Mouse (Mus musculus) myocyte (in vitro differentiated cells): ENCODE results near the gene Apom. TPM values are rescaled to one million over a fixed set of nuclear protein-coding genes. Genes with fewer than 3 reads are reported as not detected.

Experiments
- H3K27me3 ChIP-seq: one replicate; pipeline ENCODE4 v1.6.1; 2011; ENCODE audit not compliant: control insufficient read depth, insufficient read depth, insufficient read length
- H3K36me3 ChIP-seq: one replicate; pipeline ENCODE4 v1.6.1; 2011; ENCODE audit not compliant: control insufficient read depth, insufficient read depth
- H3K4me2 ChIP-seq: one replicate; pipeline ENCODE4 v1.6.1; 2011; ENCODE audit warnings: low read depth, control low read depth
- H3K4me3 ChIP-seq: one replicate; pipeline ENCODE4 v1.5.1; 2011; ENCODE audit warnings: mild to moderate bottlenecking, control low read depth, moderate library complexity
- H3K79me2 ChIP-seq: one replicate; pipeline ENCODE4 v1.6.1; 2011; ENCODE audit not compliant: control insufficient read depth, insufficient read depth
- H3ac ChIP-seq: one replicate; pipeline ENCODE4 v1.6.1; 2011; ENCODE audit not compliant: control insufficient read depth, insufficient read length
- CEBPB ChIP-seq: IDR thresholded peaks from 2 replicates; pipeline ENCODE4 v1.6.1; 2011; ENCODE audit warnings: mild to moderate bottlenecking, moderate library complexity; ENCODE audit not compliant: poor library complexity, insufficient read depth, severe bottlenecking
- E2F4 ChIP-seq: IDR thresholded peaks from one replicate; pipeline ENCODE4 v1.6.1; 2011; ENCODE audit warnings: mild to moderate bottlenecking, control low read depth, moderate library complexity; ENCODE audit not compliant: insufficient read depth
- MAX ChIP-seq: IDR thresholded peaks from one replicate; pipeline ENCODE4 v1.6.1; 2011; ENCODE audit warnings: low read depth, mild to moderate bottlenecking, control low read depth
- MYOD1 ChIP-seq, 3 experiments: IDR thresholded peaks; one replicate each; pipeline ENCODE4 v1.6.1; 2011; ENCODE audit warnings: control low read depth in 2 of 3, low read depth in 2 of 3, mild to moderate bottlenecking in 2 of 3, moderate library complexity in 1 of 3; ENCODE audit not compliant: insufficient read length in 2 of 3, control insufficient read depth in 1 of 3
- MYOG ChIP-seq, 3 experiments: IDR thresholded peaks; one replicate each; pipeline ENCODE4 v1.6.1; 2011; ENCODE audit warnings: control low read depth in 2 of 3, low read depth in 2 of 3, mild to moderate bottlenecking in 2 of 3; ENCODE audit not compliant: insufficient read length in 2 of 3, control insufficient read depth in 1 of 3, insufficient read depth in 1 of 3
- POLR2A ChIP-seq: IDR thresholded peaks from one replicate; pipeline ENCODE4 v1.6.1; 2011; ENCODE audit warnings: low read depth, mild to moderate bottlenecking, control low read depth, moderate library complexity; ENCODE audit not compliant: insufficient read length
- POLR2AphosphoS2 ChIP-seq: IDR thresholded peaks from one replicate; pipeline ENCODE4 v1.6.1; 2011; ENCODE audit warnings: low read depth, control low read depth; ENCODE audit not compliant: insufficient read length
- REST ChIP-seq: IDR thresholded peaks from one replicate; pipeline ENCODE4 v1.6.1; 2011; ENCODE audit warnings: mild to moderate bottlenecking, control low read depth, moderate library complexity; ENCODE audit not compliant: insufficient read depth, insufficient read length
- SRF ChIP-seq: IDR thresholded peaks from one replicate; pipeline ENCODE4 v1.6.1; 2011; ENCODE audit warnings: low read depth; ENCODE audit not compliant: control insufficient read depth, insufficient read length
- TCF12 ChIP-seq: IDR thresholded peaks from one replicate; pipeline ENCODE4 v1.6.1; 2011; ENCODE audit warnings: mild to moderate bottlenecking, control low read depth; ENCODE audit not compliant: poor library complexity, insufficient read depth, severe bottlenecking
- TCF3 ChIP-seq: IDR thresholded peaks from one replicate; pipeline ENCODE4 v1.6.1; 2011; ENCODE audit warnings: low read depth, control low read depth; ENCODE audit not compliant: insufficient read length
- USF1 ChIP-seq: IDR thresholded peaks from one replicate; pipeline ENCODE4 v1.6.1; 2011; ENCODE audit warnings: low read depth, mild to moderate bottlenecking, control low read depth, moderate library complexity
- polyA plus RNA-seq: library from polyadenylated mRNA; unstranded; fragments of >200 nt; fragmentation: generic; extraction: Trizol; gene quantifications from one replicate; pipeline ENCODE4 v1.2.1, GENCODE M21; 2012; ENCODE audit warnings: missing spikeins

The Apom gene
- polyA plus RNA-seq, 1 experiment, result 0.18 TPM

- no peaks in the 10 kb centered on the region for H3K79me2 ChIP-seq
- no peak overlapping the region for H3ac ChIP-seq
- no peaks in the 10 kb centered on the region for H3K36me3 ChIP-seq
- H3K27me3 ChIP-seq, result no peaks in the 10 kb centered on the region
- no peak overlapping the region for H3K4me3 ChIP-seq
- no peak for TF ChIP-seq POLR2A
- TF ChIP-seq USF1, result no peak
- TF ChIP-seq REST, result no peak
- TF ChIP-seq E2F4, result no peak
- TF ChIP-seq MYOG (IDR thresholded peaks at IDR 0.05; ENCODE audit: control insufficient read depth in 1 of 3, insufficient read depth in 1 of 3, insufficient read length in 2 of 3, low read depth in 2 of 3), result no peak
- no peak for TF ChIP-seq CEBPB
- no peak for TF ChIP-seq MAX
- no peak for TF ChIP-seq TCF3
- TF ChIP-seq TCF12, result no peak
- no peak for TF ChIP-seq POLR2AphosphoS2
- no peak for TF ChIP-seq MYOD1 (IDR thresholded peaks at IDR 0.05; ENCODE audit: control insufficient read depth in 1 of 3, insufficient read length in 2 of 3, low read depth in 2 of 3)
- TF ChIP-seq SRF, result no peak
- no peak overlapping the region for H3K4me2 ChIP-seq
These were observed 26.0 kb downstream of the Apom start for GRCm38 (mm10) chr17:35105740-35106389.

- no peaks in the 10 kb centered on the region for H3K27me3 ChIP-seq
- TF ChIP-seq SRF (no peak), TCF3 (no peak), POLR2A (no peak), USF1 (no peak), TCF12 (no peak), CEBPB (no peak)
- no peak overlapping the region for H3ac ChIP-seq
- H3K4me2 ChIP-seq, result no peak overlapping the region
- H3K79me2 ChIP-seq, result no peaks in the 10 kb centered on the region
- H3K36me3 ChIP-seq, result peaks cover 4% of the 10 kb centered on the region
- H3K4me3 ChIP-seq, result no peak overlapping the region
These were observed 27.1 kb downstream of the Apom start for GRCm38 (mm10) chr17:35104754-35105153.

- H3K4me2 ChIP-seq, result no peak overlapping the region
- H3ac ChIP-seq, result no peak overlapping the region
- no peak overlapping the region for H3K4me3 ChIP-seq
- H3K36me3 ChIP-seq, result peaks cover 4% of the 10 kb centered on the region
- no peaks in the 10 kb centered on the region for H3K27me3 ChIP-seq
- no peaks in the 10 kb centered on the region for H3K79me2 ChIP-seq
- no peak for TF ChIP-seq MYOD1 (IDR thresholded peaks at IDR 0.05; ENCODE audit: control insufficient read depth in 1 of 3, insufficient read length in 2 of 3, low read depth in 2 of 3)
- no peak for TF ChIP-seq MAX
- TF ChIP-seq E2F4, result no peak
- no peak for TF ChIP-seq TCF3
- no peak for TF ChIP-seq REST
- TF ChIP-seq TCF12, result no peak
- no peak for TF ChIP-seq POLR2A
- TF ChIP-seq CEBPB, result no peak
- TF ChIP-seq POLR2AphosphoS2, result no peak
- TF ChIP-seq SRF, result no peak
- TF ChIP-seq USF1, result no peak
- TF ChIP-seq MYOG (IDR thresholded peaks at IDR 0.05; ENCODE audit: control insufficient read depth in 1 of 3, insufficient read depth in 1 of 3, insufficient read length in 2 of 3, low read depth in 2 of 3), result no peak
These were observed 27.8 kb downstream of the Apom start for GRCm38 (mm10) chr17:35104079-35104478.

GRCm38 (mm10) chr17:35103221-35103690, 28.6 kb downstream of the Apom start:
- Histone ChIP-seq H3K4me2 (no peak overlapping the region), H3K79me2 (no peaks in the 10 kb centered on the region), H3K4me3 (no peak overlapping the region), H3ac (no peak overlapping the region), H3K36me3 (peaks cover 4% of the 10 kb centered on the region), H3K27me3 (no peaks in the 10 kb centered on the region)
- TF ChIP-seq TCF3, result no peak

GRCm38 (mm10) chr17:35102299-35102698, 29.6 kb downstream of the Apom start:
- H3K27me3 ChIP-seq, result no peaks in the 10 kb centered on the region
- H3K36me3 ChIP-seq, result peaks cover 4% of the 10 kb centered on the region
- no peak overlapping the region for H3K4me2 ChIP-seq
- no peak overlapping the region for H3ac ChIP-seq
- peak in 1 of 3 experiments; percentile 28 for TF ChIP-seq MYOD1 (IDR thresholded peaks at IDR 0.05; ENCODE audit: control insufficient read depth in 1 of 3, insufficient read length in 2 of 3, low read depth in 2 of 3)
- TF ChIP-seq TCF3, result no peak
- H3K4me3 ChIP-seq, result no peak overlapping the region
- no peaks in the 10 kb centered on the region for H3K79me2 ChIP-seq
